Mouse (Mus musculus) E14TG2a.4 (cell line): ENCODE data around the gene Psmd2.

Experiments
- H3K27me3 ChIP-seq: 2 replicates; pipeline ENCODE4 v1.6.1; 2014; ENCODE audit warnings: low read length, control low read depth; ENCODE audit not compliant: insufficient read depth
- H3K36me3 ChIP-seq: 2 replicates; pipeline ENCODE4 v1.6.1; 2014; ENCODE audit warnings: low read length, control low read depth; ENCODE audit not compliant: insufficient read depth
- H3K4me1 ChIP-seq: replicated peaks from 2 replicates; pipeline ENCODE4 v1.6.1; 2014; ENCODE audit warnings: low read depth, low read length, control low read depth
- H3K4me3 ChIP-seq: replicated peaks from 2 replicates; pipeline ENCODE4 v1.5.1; 2014; ENCODE audit warnings: mild to moderate bottlenecking, low read length
- H3K9me3 ChIP-seq: 2 replicates; pipeline ENCODE4 v1.6.1; 2014; ENCODE audit warnings: low read length, control low read depth
- CTCF ChIP-seq: conservative IDR thresholded peaks from 2 replicates; pipeline ENCODE4 v1.5.1; 2014; ENCODE audit warnings: low read length
- NANOG ChIP-seq: IDR thresholded peaks from 2 replicates; pipeline ENCODE4 v1.6.1; 2014; ENCODE audit warnings: borderline replicate concordance, low read length, mixed read lengths
- POU5F1 ChIP-seq: IDR thresholded peaks from 2 replicates; pipeline ENCODE4 v1.6.1; 2014; ENCODE audit warnings: low read length, borderline replicate concordance

Psmd2 gene

GRCm38 (mm10) chr16:20673706-20674303, 22.4 kb downstream of the Psmd2 start:
- no peaks in the 10 kb centered on the region for H3K9me3 ChIP-seq
- H3K4me3 ChIP-seq, result peak overlapping the region; percentile 95
- H3K27me3 ChIP-seq, result no peaks in the 10 kb centered on the region
- H3K36me3 ChIP-seq, result peaks cover 50% of the 10 kb centered on the region
- H3K4me1 ChIP-seq, result peaks cover 64% of the 10 kb centered on the region
- TF ChIP-seq POU5F1 (no peak), NANOG (no peak), CTCF (no peak)

GRCm38 (mm10) chr16:20675213-20675612, 23.8 kb downstream of the Psmd2 start:
- Histone ChIP-seq H3K4me1 (peaks cover 76% of the 10 kb centered on the region), H3K36me3 (peaks cover 64% of the 10 kb centered on the region), H3K9me3 (no peaks in the 10 kb centered on the region), H3K27me3 (no peaks in the 10 kb centered on the region), H3K4me3 (peak overlapping the region; percentile 95)
- TF ChIP-seq NANOG (no peak), CTCF (no peak), POU5F1 (no peak)

GRCm38 (mm10) chr16:20676702-20677101, 25.2 kb downstream of the Psmd2 start:
- no peak overlapping the region for H3K4me3 ChIP-seq
- no peaks in the 10 kb centered on the region for H3K9me3 ChIP-seq
- no peaks in the 10 kb centered on the region for H3K27me3 ChIP-seq
- peaks cover 69% of the 10 kb centered on the region for H3K4me1 ChIP-seq
- peaks cover 79% of the 10 kb centered on the region for H3K36me3 ChIP-seq
- no peak for TF ChIP-seq POU5F1
- TF ChIP-seq CTCF, result no peak

GRCm38 (mm10) chr16:20677380-20677779, 25.9 kb downstream of the Psmd2 start:
- Histone ChIP-seq H3K27me3 (no peaks in the 10 kb centered on the region), H3K4me3 (no peak overlapping the region), H3K9me3 (no peaks in the 10 kb centered on the region), H3K4me1 (peaks cover 66% of the 10 kb centered on the region), H3K36me3 (peaks cover 86% of the 10 kb centered on the region)
- TF ChIP-seq CTCF (no peak), POU5F1 (no peak), NANOG (no peak)

GRCm38 (mm10) chr16:20677974-20678675, 26.7 kb downstream of the Psmd2 start:
- Histone ChIP-seq H3K4me1 (peaks cover 66% of the 10 kb centered on the region), H3K9me3 (no peaks in the 10 kb centered on the region), H3K27me3 (no peaks in the 10 kb centered on the region), H3K4me3 (no peak overlapping the region), H3K36me3 (peaks cover 93% of the 10 kb centered on the region)
- TF ChIP-seq POU5F1 (no peak), CTCF (no peak), NANOG (no peak)

- H3K4me3 ChIP-seq, result no peak overlapping the region
- no peaks in the 10 kb centered on the region for H3K9me3 ChIP-seq
- peaks cover 14% of the 10 kb centered on the region for H3K27me3 ChIP-seq
- H3K4me1 ChIP-seq, result peaks cover 95% of the 10 kb centered on the region
- TF ChIP-seq POU5F1 (no peak), NANOG (no peak), CTCF (no peak)
- peaks cover 71% of the 10 kb centered on the region for H3K36me3 ChIP-seq
Observed at GRCm38 (mm10) chr16:20690774-20691173, 39.3 kb downstream of the Psmd2 start.

- H3K4me3 ChIP-seq, result no peak overlapping the region
- peaks cover 93% of the 10 kb centered on the region for H3K4me1 ChIP-seq
- no peak for TF ChIP-seq CTCF
- TF ChIP-seq POU5F1, result no peak
- TF ChIP-seq NANOG, result no peak
- peaks cover 22% of the 10 kb centered on the region for H3K27me3 ChIP-seq
- H3K9me3 ChIP-seq, result no peaks in the 10 kb centered on the region
- peaks cover 63% of the 10 kb centered on the region for H3K36me3 ChIP-seq
Observed at GRCm38 (mm10) chr16:20691617-20692016, 40.2 kb downstream of the Psmd2 start.

GRCm38 (mm10) chr16:20692241-20692965, 41.0 kb downstream of the Psmd2 start:
- TF ChIP-seq POU5F1 (no peak), NANOG (no peak), CTCF (no peak)
- peaks cover 26% of the 10 kb centered on the region for H3K27me3 ChIP-seq
- no peaks in the 10 kb centered on the region for H3K9me3 ChIP-seq
- H3K4me3 ChIP-seq, result peak overlapping the region; percentile 82
- peaks cover 86% of the 10 kb centered on the region for H3K4me1 ChIP-seq
- peaks cover 55% of the 10 kb centered on the region for H3K36me3 ChIP-seq
